Mouse (Mus musculus): ENCODE data around the gene Ltb4r1. TPM values are rescaled to one million over a fixed set of nuclear protein-coding genes. Genes with fewer than 3 reads are reported as not detected.

Ltb4r1 gene
- 1 to 10 TPM; 1.4 to 1.6 TPM for total RNA-seq (2021)
- long read RNA-seq, experiment 1, partial matches to known transcripts = 0 of 1 reads
- long read RNA-seq, experiment 1, other reads (novel, unspliced or antisense) = 0 of 1 reads
- long read RNA-seq, experiment 2, partial matches to known transcripts = 0 of 1 reads
- long read RNA-seq, experiment 2, other reads (novel, unspliced or antisense) = 0 of 1 reads

GRCm38 (mm10) chr14:55765696-55766095 lies at the start of gene Ltb4r1:
Ltb4r1 (plus strand) TSS chr14:55765962.
- no peak for DNase-seq

GRCm38 (mm10) chr14:55716271-55716670 lies 49.5 kb upstream of the Ltb4r1 start:
- DNase-seq = no peak

GRCm38 (mm10) chr14:55716884-55717283 lies 48.9 kb upstream of the Ltb4r1 start:
- no peak for DNase-seq

- no peak for DNase-seq
Observed at GRCm38 (mm10) chr14:55719737-55720136, 46.0 kb upstream of the Ltb4r1 start.

- DNase-seq = no peak
Observed at GRCm38 (mm10) chr14:55720666-55721065, 45.1 kb upstream of the Ltb4r1 start.

- DNase-seq = no peak
Observed at GRCm38 (mm10) chr14:55721076-55721475, 44.7 kb upstream of the Ltb4r1 start.

- DNase-seq = peak; percentile 95
Observed at GRCm38 (mm10) chr14:55721700-55722437, 43.9 kb upstream of the Ltb4r1 start, which contains the start of gene Rabggta. Rabggta (minus strand) TSS chr14:55722263.

- no peak for DNase-seq
Observed at GRCm38 (mm10) chr14:55722438-55722945, 43.3 kb upstream of the Ltb4r1 start.

- no peak for DNase-seq
Observed at GRCm38 (mm10) chr14:55723433-55723832, 42.3 kb upstream of the Ltb4r1 start.

GRCm38 (mm10) chr14:55724411-55724871 lies 41.3 kb upstream of the Ltb4r1 start:
- DNase-seq = peak; percentile 67

GRCm38 (mm10) chr14:55726261-55726660 lies 39.5 kb upstream of the Ltb4r1 start:
- no peak for DNase-seq

GRCm38 (mm10) chr14:55727889-55728685 lies 37.7 kb upstream of the Ltb4r1 start:
- DNase-seq = no peak

- DNase-seq = no peak
Observed at GRCm38 (mm10) chr14:55730116-55730515, 35.6 kb upstream of the Ltb4r1 start.

- no peak for DNase-seq
Observed at GRCm38 (mm10) chr14:55730531-55731032, 35.2 kb upstream of the Ltb4r1 start.

GRCm38 (mm10) chr14:55733889-55734288 lies 31.9 kb upstream of the Ltb4r1 start:
- DNase-seq = no peak

GRCm38 (mm10) chr14:55734869-55735268 lies 30.9 kb upstream of the Ltb4r1 start:
- no peak for DNase-seq

- no peak for DNase-seq
Observed at GRCm38 (mm10) chr14:55735334-55735733, 30.4 kb upstream of the Ltb4r1 start.

- DNase-seq = no peak
Observed at GRCm38 (mm10) chr14:55735758-55736157, 30.0 kb upstream of the Ltb4r1 start.

- DNase-seq = no peak
Observed at GRCm38 (mm10) chr14:55737086-55737687, 28.6 kb upstream of the Ltb4r1 start.

- DNase-seq = peak; percentile 93
Observed at GRCm38 (mm10) chr14:55743711-55744110, 22.1 kb upstream of the Ltb4r1 start.

GRCm38 (mm10) chr14:55745180-55745860 lies 20.4 kb upstream of the Ltb4r1 start, which contains the start of the genes Dhrs1 and Nop9:
Dhrs1 (minus strand) TSS chr14:55745690.
Nop9 (plus strand) TSS chr14:55745693.
- peak; percentile 96 for DNase-seq
